Mouse (Mus musculus): ENCODE results near the gene Abcc1.
A peak's percentile ranks its signal among the peaks of the same experiment; 100 is the strongest.

Abcc1 gene

DNA sequence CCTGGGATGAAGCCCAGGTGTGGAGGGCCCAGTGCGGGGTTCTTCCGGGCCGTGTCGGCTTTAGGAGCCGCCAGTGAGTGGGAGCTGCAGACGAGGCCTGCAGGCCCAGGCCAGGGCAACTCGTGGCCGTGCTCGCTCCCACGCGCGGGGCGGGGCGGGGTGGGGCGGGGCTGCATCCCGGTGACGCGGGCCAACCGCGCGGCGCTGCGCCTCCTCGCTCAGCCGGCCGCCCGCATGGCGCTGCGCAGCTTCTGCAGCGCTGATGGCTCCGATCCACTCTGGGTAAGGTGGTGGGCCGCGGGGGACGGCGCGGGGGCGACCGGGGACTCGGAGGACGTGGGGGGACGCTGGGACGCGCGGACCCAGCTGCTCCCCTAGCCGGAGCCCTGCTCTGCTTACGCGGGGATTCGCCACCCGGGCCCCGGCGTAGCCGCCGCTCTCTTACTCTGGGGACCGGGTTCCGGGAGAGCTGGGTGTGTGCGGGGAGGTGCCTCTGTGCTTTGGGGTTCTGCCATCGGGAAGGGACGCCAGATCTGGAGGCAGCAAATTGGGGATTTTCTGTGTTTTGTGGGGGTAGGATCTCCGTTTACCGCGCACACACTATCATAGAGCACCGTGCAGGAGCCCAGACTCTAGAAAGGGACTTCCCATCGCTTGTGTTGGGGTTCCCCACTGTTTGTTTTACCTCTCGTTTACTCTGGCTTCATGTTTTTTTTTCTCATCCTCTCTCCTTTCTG is at the start of gene Abcc1:
Abcc1 (plus strand) TSS at position 197 of the 737 bp plus-strand sequence.
- DNase-seq = peak; percentile 56

DNA sequence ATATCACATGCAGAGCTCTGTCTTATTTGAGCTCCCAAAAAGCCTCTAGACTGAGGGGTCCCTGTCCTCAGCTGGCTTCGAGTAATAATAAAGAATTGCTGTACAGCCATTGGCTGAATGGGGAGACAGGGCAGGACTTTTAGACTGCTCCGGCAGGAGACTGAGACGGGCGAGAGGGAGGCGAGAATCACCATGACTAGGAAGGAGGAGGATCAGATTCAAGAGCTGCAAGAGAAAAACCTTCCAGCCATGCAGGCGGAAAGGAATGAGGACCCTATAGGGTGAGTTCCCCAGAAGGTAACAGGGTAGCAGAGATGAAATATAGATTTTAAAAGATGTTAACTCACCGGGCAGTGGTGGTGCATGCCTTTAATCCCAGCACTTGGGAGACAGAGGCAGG is 48.4 kb upstream of the Abcc1 start:
- no peak for DNase-seq

DNA sequence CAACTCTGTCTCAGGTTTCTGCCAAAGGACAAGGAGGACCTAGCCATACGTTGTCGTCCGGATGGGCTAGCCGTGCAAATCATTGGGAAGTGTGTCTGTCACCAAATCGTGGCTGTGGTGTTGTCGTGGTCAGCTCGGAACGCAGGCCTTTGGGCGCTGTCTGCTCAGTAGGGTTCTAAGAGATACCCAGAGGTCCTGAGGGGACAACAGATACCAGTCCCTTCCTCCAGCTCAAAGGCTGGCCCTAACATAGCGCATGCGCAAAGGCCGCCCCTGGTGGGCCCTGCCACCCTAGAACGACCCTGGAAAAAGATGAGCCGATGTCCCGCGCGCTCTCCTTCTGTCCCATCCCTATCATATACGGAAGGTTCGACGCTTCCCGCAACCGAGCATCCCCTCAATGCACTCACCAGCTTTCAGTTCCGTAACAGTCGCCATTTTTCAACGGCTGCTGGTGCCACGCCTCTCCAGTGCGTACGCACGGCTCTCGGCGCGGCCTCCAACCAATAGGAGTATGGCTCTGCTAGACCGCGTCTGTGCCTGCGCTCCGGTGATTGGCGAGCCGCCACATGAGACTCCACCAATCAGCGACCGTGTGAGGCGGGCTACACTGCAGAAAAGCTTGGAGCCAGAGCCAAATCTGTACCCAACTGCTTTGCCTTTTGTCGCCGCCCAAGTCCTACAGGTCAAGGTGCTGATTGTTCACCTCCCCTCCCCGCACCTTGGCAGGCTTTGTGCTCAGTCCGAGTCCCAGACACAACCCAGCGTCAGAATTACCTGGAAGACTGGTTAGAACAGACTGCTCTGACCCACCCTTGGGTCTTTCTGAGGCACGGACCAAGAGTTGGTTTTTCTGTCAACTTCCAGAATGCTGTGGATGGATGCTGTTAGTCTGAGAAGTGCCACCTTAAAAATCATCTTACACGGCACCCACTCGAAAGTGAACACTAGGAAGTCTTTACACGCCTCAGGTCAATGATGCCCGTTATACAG is 44.2 kb upstream of the Abcc1 start, which contains the start of gene Fopnl:
Fopnl (minus strand) TSS at position 522 of the 993 bp plus-strand sequence.
- peak; percentile 97 for DNase-seq

DNA sequence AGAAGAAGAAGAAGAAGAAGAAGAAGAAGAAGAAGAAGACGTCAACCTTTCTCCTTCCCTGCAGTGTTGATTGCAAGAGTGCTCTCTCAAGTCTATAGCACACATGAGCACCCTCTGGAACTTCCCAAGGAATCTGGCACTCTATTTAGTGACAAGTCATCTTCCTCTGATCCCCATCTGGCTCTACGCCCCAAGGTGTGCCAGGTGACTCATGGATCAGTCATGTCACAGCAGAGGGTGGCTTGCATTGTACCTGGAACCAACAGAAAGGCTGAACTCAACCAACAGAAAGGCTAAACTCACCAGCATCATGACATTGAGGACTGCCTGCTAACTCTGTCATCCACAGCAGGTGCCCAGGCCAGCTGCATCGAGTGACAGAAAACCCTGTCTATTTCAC is 41.7 kb upstream of the Abcc1 start:
- no peak for DNase-seq

DNA sequence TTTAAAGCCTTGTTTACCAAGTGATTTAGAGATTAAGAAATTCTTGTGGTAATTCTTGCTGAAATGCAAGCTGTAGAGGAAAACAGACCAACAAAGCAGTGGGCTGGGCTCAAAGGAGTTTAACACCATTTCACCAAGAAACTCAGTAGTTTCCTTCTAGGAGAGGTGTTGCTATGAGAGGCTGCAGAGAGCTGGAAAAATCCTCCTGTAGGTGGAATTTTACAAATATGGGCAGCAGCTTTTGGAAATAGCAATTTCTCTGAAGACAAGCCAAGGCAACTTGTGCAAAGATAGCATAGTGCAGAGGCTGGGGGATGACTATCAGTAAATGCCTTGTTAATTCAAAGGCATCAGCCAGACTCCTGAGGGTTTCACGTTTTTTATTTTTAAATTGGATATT is 40.9 kb upstream of the Abcc1 start:
- DNase-seq = no peak

DNA sequence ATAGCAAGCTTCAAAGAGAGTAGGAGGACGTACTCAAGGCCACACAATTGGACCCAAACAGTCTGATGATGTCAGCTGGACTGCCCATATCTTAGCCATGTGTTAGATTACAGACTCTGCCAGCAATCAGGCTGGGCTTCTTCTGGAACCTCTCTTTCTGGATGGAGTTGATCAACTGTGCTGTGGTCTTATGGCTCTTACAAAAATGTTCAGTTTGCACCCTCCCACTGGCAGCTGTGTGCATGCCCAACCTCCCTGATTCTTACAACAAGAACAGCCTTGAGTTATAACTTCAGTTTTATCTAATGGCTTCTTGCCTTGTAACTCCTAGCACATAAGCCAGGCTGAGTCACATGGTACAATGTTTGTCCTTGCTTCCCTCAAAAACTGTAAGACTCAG is 33.2 kb upstream of the Abcc1 start:
- no peak for DNase-seq

DNA sequence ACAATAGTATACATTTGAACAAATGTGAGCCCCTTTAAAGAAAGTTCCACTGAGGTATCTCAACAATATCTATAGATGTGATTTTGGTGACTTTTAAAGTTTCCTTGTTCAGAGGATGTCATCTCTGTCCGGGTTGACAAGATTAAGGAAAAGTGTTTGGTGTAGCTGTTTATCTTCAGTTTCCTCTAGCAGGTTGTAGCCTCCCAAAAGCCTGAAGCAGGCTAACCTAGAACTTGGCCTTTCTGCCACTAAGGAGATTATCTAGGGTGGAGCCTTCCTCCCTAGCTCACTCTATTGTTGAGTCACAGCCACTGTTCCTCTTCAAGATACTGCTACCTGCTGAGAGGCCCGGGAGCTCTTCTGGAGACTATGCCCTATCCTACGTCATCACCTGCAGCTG is 16.4 kb upstream of the Abcc1 start:
- no peak for DNase-seq

DNA sequence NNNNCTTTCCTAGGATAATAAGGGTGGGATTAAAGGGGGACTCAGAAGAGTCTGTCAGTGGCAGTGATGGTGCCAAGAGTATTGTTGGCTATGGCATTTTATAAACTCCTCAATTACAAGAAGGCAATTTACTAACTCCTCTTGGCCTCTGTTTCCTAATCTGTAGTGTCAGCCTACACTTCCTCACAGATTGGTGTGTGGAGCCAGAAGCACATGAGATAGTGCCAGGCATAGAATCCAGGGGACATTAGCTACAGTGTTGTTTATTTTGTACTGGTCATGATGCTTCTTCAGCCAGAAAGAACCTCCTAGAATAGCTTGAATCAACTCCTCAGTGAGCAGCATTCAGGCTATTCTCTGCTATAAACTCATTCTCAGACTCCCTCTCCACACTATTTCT is 9.8 kb upstream of the Abcc1 start:
- DNase-seq = no peak

DNA sequence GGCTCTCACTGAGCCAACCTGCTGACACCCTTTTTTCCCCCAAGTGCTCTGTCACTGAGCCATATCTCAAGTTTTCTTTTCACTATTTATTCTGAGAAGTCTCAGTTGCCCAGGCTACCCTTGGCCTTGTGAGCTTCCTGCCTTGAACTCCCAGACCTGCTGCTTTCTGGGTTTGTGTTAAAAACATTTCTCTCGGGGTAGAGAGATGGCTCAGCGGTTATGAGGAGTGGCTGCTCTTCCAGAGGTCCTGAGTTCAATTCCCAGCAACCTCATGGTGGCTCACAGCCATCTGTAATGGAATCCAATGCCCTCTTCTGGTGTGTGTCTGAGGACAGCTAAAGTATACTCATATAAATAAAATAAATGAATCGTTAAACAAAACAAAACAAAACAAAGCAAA is 9.1 kb upstream of the Abcc1 start:
- DNase-seq = no peak

DNA sequence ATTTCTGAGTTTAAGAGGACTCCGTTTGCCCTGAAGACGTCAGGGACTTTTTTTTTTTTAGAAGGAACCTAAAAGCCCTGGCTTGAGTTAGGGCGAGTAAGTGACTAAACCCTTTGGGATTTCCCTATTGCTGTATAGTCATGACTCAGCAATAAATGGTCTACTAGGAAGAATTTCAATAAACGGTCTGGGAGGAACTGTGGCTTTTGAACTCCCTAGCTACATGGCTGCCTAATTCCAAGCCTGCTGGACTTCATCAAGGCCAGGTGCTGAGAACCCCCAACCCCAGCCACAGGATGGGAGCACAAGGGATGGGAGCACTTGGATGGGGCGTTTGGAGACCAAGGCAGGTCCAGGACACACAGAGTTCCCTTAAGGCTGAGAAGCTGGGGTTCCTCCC is 8.7 kb upstream of the Abcc1 start:
- no peak for DNase-seq

DNA sequence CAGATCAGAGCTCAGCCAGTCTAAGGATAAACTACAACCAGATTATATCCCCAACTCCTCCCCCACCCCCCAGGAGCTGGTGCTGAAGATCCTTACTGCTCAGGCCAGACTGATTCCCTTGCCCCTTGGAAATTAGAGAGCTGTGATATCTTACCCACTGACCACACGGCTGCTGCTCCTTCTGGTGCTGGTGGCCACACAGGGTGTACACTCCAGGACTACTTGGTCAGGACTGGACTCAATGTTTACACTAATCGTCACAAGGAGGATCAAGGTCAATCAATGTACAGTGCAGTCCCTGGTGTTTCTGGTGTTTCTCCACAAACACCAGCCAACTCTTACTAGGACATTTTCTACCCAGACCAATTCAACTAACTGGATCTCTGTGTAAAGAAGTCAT is 3.5 kb upstream of the Abcc1 start:
- DNase-seq = no peak

DNA sequence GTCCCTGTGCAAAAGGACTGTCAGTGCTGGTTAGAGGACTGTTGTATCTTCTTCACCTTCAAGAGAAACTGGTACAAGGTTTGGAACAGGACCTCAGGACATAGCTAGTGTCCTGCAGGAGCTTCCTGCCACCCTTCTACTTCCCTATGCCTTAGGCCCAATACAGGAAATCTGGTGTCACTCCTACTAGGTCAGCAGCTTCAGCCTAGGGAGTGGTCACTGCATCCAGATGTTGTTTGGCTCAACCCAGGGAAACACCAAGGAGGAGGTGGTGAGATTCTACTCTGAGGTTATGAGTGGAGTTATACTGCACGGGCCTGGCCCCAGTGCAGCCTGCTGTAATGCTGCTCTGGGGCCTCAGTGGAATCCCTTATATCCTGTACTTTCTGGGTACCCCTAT is 2.8 kb upstream of the Abcc1 start:
- no peak for DNase-seq

DNA sequence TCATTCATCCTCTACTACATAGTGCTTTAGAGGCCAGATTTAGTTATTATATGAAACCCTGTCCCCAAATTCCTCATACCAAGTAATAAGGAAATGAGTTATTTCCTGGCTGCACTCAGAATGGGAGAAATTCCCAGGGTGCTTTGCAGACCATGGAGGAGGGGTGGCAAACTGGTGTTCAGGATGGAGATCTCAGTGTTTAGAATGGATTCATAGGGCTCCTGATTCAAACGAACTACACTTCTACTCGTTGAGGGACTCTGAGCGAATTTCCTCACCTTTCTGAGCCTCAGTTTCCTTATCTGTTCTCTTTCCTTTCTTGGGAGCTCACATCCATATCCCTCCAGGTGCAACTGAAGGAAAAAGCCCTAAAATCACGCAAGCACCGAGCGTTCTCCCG is 427 bp upstream of the Abcc1 start:
- DNase-seq = no peak

DNA sequence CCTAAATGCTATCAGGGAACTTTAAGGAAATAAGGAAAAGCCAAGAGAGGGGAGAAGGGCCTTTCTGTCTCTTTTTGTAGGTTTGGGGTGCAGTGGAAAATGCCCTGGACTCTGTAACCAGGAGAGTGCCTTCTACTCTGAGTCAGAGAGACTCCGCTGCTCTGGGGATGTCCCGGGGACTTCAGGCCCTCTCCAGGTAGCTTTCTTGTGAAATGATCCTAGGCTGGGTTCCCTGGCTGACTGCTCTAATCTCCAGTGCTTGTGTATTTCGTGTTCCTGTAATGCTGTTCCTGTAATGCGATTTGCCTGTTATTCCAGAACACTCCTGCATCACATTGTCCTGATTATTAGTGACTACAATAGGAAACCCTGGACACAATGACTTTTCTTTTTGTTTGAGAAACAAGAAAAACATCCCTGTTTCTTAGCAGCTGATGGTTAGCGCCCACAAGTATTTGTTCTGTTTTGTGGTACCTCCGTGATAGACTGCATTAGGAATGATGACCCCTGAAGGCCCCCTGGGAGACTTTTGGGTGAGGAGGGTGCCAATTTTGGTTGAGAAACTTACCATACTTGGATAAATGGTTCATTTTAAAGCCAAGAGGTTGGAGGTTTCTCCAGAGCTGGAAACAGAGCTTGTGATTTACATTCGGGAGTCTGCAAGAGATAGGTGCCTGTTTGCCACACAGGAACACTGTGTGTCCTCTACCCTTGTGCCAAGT is 902 bp downstream of the Abcc1 start:
- DNase-seq = no peak

DNA sequence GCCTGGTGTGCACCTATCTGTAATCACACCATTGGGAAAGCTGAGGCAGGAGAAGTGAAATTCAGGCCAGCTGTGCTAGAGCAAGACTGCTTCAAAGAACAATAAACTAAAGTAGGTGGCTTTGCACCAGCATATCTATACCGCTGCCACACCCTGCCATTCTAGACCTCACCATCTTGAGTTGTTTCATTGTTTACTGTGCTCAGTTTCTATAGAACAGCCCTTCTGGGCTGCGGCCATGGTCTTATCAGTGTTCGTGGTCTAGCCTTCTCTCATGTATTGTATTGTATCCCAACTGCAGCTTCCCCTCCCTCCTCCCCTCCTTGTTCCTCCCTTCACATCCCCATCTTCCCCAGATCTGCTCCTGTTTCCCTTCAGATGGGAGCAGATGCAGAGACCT is 2.1 kb downstream of the Abcc1 start:
- DNase-seq = no peak

DNA sequence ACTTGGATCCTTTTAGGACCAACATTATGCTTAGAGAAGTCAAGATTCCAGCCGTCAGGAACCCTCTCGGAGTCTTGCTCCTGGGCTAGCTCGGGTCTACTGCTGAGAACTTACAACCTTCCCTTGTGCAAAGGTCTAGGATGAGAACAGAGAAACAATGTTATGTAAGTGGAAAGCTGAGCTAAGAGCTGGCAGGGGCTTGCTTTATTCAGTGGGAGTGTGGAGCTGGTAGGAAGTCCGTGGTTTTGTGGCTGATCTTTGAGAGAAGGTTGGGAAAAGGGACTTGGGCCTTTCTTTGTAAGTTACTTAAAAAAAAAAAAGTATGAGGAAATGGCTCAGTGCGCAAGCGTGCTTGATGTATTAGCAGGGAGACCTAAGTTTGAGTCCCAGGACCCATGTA is 2.7 kb downstream of the Abcc1 start:
- no peak for DNase-seq

DNA sequence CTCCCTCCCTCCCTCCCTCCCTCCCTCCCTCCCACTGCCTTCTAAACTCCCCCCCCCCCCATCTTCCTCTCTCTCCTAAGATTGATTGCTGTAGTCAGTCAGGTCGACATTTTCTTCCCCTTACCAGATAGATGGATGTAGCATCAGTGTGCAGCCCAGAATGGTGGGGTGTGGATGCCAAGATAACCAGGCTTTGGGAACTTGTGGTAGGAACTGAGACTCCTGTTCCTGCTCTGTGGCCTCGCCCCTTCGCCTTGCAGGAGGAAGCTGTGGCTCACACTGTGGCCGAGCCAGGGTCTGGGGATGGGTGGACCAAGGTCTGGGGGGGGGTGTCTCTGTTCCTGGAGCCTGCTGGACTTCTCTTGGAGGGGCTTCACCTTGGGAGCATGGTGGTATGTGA is 4.1 kb downstream of the Abcc1 start:
- no peak for DNase-seq

DNA sequence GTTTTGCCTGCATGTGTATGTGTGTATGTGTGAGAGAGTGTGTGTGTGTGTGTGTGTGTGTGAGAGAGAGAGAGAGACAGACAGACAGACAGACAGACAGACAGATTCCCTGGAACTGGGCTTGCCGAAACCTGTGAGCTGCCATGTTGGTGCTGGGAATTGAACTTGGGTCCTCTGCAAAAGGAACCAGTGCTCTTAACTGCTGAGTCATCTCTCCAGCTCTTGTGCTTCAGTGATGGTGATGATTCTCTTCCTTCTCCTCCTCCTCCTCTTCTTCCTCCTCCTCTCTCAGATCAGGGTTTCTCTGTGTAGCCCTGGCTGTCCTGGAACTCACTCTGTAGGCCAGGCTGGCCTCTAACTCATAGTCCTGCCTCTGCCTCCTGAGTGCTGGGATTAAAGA is 4.7 kb downstream of the Abcc1 start:
- no peak for DNase-seq

DNA sequence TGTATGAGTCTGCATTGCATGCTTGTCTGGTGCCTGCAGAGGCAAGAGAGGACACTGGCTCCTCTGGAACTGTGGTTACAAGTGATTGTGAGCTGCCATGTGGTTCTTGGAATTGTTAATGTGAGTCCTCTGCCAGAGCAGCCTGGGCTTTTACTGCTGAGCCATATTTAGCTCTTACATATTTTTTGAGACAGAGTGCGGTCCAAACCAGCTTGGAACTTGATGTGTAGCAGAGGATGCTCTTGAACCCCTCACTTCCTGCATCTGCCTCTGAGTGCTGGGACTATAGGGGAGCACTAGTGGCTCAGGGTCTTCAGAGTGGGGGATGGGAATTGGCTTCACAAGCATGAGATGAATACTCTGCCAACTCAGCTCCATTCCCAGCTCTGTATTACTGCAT is 10.0 kb downstream of the Abcc1 start:
- no peak for DNase-seq

DNA sequence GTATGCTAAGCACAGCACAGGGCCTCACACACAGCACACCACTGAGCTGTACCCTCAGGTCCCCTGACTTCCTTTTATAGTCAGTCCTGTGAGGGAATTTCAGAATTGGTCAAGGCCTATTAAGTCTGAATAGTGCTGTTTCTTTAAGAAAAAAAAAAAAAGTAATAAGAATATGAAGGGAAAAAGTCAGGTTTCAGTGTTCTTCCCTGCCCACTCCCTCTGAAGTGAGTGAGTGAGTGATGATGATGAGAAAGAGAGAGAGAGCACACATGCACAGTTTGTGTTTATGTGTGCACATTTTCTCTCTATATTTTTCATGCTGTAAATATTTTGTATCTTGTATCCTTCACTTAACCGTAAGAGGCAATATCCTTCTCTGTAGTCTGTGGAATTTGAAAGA is 11.0 kb downstream of the Abcc1 start:
- no peak for DNase-seq

DNA sequence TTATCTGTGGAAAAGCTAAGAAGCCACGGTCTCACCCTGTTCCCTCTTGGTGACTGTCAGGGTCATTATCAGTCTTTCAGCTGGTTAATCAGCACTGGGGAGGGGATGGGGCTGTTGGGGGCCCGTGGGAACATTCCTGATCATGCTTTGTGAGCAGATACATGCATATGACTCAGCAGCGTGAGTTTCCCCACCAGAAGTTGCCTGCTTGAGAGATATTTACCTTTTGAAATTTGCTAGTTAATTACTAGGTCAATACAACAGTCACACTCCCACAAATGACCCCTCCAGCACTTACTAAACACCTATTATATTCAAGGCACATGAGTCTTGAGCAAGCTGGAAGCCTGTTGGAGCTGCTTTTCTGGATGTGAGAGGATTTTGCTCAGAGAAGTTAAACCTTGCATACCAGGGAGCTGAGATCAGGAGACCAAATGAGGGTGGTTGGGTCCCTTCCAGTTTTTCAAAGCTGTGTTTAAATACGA is 11.5 kb downstream of the Abcc1 start:
- peak; percentile 59 for DNase-seq

DNA sequence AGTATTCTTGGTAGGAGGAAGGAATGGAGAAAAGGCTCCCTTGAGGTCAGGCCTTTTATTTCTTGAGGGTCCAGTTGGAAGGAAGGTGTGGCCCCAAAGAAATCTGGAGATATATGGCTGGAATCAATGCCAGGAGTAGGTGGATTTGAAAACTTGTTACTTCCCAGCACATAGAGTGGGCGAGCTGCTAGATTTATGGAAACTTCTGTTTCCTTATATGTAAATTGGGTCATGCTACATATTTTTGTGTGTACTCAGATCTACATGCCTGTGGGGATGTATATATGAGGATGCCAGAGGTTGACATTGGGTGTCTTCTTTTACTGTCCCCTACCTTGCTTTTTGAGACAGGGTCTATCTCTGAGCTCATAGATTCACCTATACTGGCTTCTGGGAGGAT is 14.6 kb downstream of the Abcc1 start:
- no peak for DNase-seq

DNA sequence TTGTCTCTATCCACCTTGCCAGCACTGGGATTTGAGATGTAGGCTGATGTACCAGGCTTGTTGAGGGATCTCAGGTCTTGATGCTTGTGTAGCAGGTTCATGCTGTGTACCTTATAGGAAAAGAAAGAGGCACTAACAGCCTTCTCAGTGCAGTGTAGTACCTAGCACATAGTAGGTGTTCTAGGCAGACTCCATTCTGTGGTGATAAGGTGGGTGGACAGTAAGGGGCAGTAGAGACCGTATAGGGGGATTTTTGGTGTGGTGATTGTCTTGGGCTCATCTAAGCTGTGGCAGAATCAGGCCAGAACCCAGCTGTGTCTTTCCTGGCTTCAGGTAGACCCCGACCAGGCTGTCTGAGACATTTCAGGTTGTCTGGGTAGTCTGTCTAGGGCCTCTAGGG is 15.0 kb downstream of the Abcc1 start:
- no peak for DNase-seq
